Mouse (Mus musculus) neural tube, embryonic 14.5 days (tissue): ENCODE measurements at regions not wholly inside any gene's neighbourhood (a gene's known extent, or its start where the extent isn't known, plus 50 kb on each side); places are given as distances from the start of the nearest gene placed in this dataset.
A peak's percentile ranks its signal among the peaks of the same experiment; 100 is the strongest.
"Not testable (repeated sequence)": the region's sequence is repeated elsewhere in the genome, so short reads cannot be mapped to it uniquely, and the experiment has no call there.

Source experiments
- ATAC-seq: fragments of 200-750 bp; cut with Nextera tagmentation; 2 replicates; pipeline ENCODE4 v1.8.0; 2017; ENCODE audit warnings: low read depth, mild to moderate bottlenecking, moderate TSS enrichment, moderate library complexity
- H3K27ac ChIP-seq: fragments of 300-500 bp; sonication (generic); 2 replicates; pipeline ENCODE4 v1.5.1; 2014; ENCODE audit warnings: low read depth, mild to moderate bottlenecking, control low read depth, low read length, moderate library complexity, mixed read lengths
- H3K27me3 ChIP-seq: fragments of 300-500 bp; sonication (generic); 2 replicates; pipeline ENCODE4 v1.6.1; 2014; ENCODE audit warnings: low read length; ENCODE audit not compliant: control insufficient read depth, insufficient read depth
- H3K36me3 ChIP-seq: fragments of 300-500 bp; sonication (generic); 2 replicates; pipeline ENCODE4 v1.6.1; 2014; ENCODE audit warnings: low read length, mixed read lengths; ENCODE audit not compliant: control insufficient read depth, insufficient read depth
- H3K4me1 ChIP-seq: fragments of 300-500 bp; sonication (generic); 2 replicates; pipeline ENCODE4 v1.6.1; 2014; ENCODE audit warnings: low read length; ENCODE audit not compliant: control insufficient read depth, insufficient read depth
- H3K4me2 ChIP-seq: fragments of 300-500 bp; sonication (generic); 2 replicates; pipeline ENCODE4 v1.6.1; 2014; ENCODE audit warnings: mild to moderate bottlenecking, low read depth, low read length, control low read depth
- H3K4me3 ChIP-seq: fragments of 300-500 bp; sonication (generic); 2 replicates; pipeline ENCODE4 v1.5.1; 2014; ENCODE audit warnings: low read depth, low read length, control low read depth, mixed read lengths
- H3K9ac ChIP-seq: fragments of 300-500 bp; sonication (generic); replicated peaks from 2 replicates; pipeline ENCODE4 v1.6.1; 2014; ENCODE audit warnings: low read depth, mild to moderate bottlenecking, control low read depth, low read length, mixed read lengths
- H3K9me3 ChIP-seq: fragments of 300-500 bp; sonication (generic); 2 replicates; pipeline ENCODE4 v1.6.1; 2016; ENCODE audit warnings: low read length; ENCODE audit not compliant: control insufficient read depth
- WGBS: fragments of 180-500 bp; shearing (Covaris S2); extraction: QIAGEN DNeasy Blood & Tissue Kit; methylation state at CpG from one replicate; pipeline ENCODE4 v1.1.7; 2014; 5-methylcytosine and 5-hydroxymethylcytosine counted together

DNA sequence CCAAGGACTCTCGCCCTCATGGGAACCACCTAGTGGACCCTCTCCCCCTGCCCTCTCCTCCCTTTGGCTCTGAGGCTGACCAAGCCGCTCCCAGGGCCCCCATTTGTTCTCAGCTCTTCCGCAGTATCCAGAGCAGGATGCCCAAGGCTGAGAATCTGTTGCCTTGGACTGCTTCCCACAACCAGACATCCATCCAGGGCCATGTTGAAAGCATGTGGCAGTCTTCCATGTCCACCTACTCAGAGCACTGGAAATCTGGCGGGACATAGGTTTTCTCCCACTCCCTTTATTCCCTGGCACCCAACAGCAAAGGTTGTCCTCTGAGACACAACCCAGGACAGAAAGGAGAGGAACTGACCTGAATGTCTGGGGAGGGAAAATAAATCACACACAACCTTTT lies 285.4 kb downstream of the Phf3 start:
- Histone ChIP-seq H3K4me3 (no peak overlapping the region), H3K27ac (no peak overlapping the region), H3K27me3 (no peaks in the 10 kb centered on the region), H3K4me2 (no peak overlapping the region), H3K9ac (no peak overlapping the region), H3K4me1 (no peaks in the 10 kb centered on the region), H3K36me3 (no peaks in the 10 kb centered on the region), H3K9me3 (no peaks in the 10 kb centered on the region)
- 84% methylated on average over 4 of the region's 4 CpGs for WGBS
- no peak for ATAC-seq

DNA sequence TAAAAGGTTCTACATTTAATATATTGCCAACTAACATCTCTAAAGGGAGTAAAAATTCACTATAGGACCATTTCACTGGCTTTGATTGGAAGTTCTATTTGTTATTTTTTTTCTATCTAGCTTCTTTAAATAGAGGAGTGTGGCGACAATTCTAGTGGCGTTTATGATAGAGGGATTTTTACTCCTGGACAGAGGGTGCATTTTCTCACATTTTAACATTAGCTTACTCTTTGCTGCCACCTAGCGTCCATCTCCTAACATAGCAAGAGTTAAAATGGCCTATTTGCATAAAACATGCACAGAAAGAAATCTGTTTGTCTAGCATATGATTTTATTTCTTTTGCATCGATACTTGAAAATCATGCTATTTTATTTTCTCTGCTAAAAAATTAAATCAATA lies 288.9 kb downstream of the Phf3 start:
- H3K4me1 ChIP-seq, result no peaks in the 10 kb centered on the region
- no peak overlapping the region for H3K27ac ChIP-seq
- peak; percentile 68 for ATAC-seq
- no peaks in the 10 kb centered on the region for H3K9me3 ChIP-seq
- 2% methylated on average over 4 of the region's 4 CpGs for WGBS
- no peaks in the 10 kb centered on the region for H3K36me3 ChIP-seq
- no peak overlapping the region for H3K4me3 ChIP-seq
- no peak overlapping the region for H3K4me2 ChIP-seq
- no peaks in the 10 kb centered on the region for H3K27me3 ChIP-seq
- H3K9ac ChIP-seq, result no peak overlapping the region

DNA sequence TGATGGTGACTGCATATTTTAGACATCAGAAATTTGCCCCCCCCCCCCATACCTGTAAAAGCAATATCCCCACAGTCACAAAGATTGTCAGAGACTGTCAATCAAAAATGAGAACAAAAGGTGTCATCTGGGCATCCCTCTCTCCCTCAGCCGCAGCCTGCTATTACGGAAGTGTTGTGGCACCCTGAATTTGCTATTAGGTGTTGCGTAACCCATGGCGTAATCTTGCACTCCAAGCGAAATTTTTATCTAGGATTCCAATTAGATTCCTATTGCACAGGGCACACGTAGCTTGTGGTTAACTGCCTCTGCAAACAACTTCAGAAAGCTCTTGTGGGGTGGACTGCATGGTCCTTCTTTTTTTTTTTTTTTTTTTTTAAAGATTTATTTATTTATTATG lies 289.9 kb downstream of the Phf3 start:
- H3K9ac ChIP-seq, result no peak overlapping the region
- H3K4me3 ChIP-seq, result no peak overlapping the region
- 83% methylated on average over 6 of the region's 6 CpGs for WGBS
- H3K4me1 ChIP-seq, result no peaks in the 10 kb centered on the region
- no peaks in the 10 kb centered on the region for H3K9me3 ChIP-seq
- H3K4me2 ChIP-seq, result no peak overlapping the region
- H3K27me3 ChIP-seq, result no peaks in the 10 kb centered on the region
- H3K27ac ChIP-seq, result no peak overlapping the region
- ATAC-seq, result 0 out of 2 replicates have a peak, but pooled peaks have one; percentile 29
- no peaks in the 10 kb centered on the region for H3K36me3 ChIP-seq

DNA sequence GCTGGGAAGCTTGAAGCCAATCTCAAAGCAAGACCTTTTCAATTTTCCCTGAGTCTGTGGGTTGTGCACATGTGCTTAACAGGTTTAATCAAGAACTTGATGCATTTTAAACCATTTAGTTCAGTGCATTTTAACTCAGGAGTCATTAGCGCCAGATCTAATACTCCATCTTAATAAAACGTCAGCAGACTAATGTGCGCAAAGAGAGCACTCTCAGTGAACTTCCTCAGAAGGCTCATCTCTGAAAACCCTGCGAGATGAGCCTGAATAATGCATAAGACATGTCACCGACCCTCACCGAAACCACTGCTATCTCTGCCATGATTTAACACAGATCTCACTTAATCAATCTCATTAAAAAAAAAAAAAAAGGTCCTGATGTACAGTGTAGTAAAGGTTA lies 309.0 kb downstream of the Phf3 start:
- H3K27ac ChIP-seq, result no peak overlapping the region
- no peak overlapping the region for H3K4me2 ChIP-seq
- no peaks in the 10 kb centered on the region for H3K4me1 ChIP-seq
- H3K27me3 ChIP-seq, result no peaks in the 10 kb centered on the region
- H3K4me3 ChIP-seq, result no peak overlapping the region
- H3K9ac ChIP-seq, result no peak overlapping the region
- no peaks in the 10 kb centered on the region for H3K9me3 ChIP-seq
- 79% methylated on average over 6 of the region's 6 CpGs for WGBS
- H3K36me3 ChIP-seq, result no peaks in the 10 kb centered on the region
- peak; percentile 58; the same call in 1 of the 2 replicates for ATAC-seq

DNA sequence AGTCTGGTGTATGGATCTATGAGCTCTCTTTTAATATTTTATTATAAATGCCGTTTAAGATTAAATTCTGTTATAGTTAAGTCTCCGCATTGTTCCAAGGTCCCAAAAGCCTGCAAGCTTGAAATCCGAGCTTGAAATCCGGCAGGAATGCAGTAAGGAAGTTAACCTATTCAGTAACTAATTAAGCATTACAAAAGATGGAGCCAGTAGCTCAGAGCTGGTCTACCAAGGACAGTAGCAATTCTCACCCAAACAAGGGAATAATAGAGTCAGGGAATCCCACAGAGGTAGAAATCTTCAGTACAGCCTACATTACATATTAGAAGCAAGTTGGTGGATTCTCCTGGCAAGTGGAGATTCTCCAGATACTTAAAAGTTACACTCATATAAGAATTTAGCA lies 325.0 kb downstream of the Phf3 start:
- not testable (repeated sequence) for H3K4me3 ChIP-seq

DNA sequence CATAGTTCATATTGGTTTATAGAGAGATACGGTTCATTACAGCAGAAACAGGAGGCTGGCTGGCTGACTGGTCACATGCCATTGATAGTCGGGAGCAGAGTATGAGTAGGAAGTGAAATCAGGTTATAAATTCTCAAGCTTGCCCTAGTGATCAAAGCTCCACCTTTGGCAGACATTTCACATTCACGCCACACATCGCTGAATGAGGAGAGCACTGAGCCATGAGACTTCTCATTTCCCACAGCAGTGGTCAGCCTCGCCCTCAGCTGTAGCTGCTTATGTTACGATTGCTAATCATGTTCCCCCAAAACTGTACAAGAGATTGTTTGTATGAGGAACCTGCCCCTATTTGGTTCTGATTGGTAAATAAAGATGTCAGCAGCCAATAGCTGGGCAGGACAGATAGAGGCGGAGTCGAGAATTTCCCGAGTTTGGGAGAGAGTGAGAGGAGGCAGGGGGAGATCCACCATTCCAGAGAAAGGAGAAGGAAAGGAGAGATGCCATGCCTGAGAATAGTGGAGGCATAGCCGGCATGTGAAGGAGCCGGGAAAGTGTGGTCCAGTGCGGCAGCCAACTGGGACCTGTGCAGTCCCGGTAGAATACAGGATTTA lies 333.5 kb downstream of the Phf3 start:
- Histone ChIP-seq H3K4me3 (no peak overlapping the region), H3K9ac (no peak overlapping the region), H3K4me2 (no peak overlapping the region), H3K4me1 (no peaks in the 10 kb centered on the region), H3K27me3 (no peaks in the 10 kb centered on the region), H3K9me3 (no peaks in the 10 kb centered on the region), H3K36me3 (no peaks in the 10 kb centered on the region), H3K27ac (no peak overlapping the region)
- ATAC-seq, result no peak
- WGBS, result 90% methylated on average over 13 of the region's 13 CpGs

More for the DNA sequence above, 325.0 kb downstream of the Phf3 start:
- H3K4me2 ChIP-seq, H3K36me3 ChIP-seq, H3K27ac ChIP-seq, H3K4me1 ChIP-seq, H3K9me3 ChIP-seq, H3K27me3 ChIP-seq, H3K9ac ChIP-seq, ATAC-seq: not testable (repeated sequence)
- 29% methylated on average over 4 of the region's 4 CpGs for WGBS

DNA sequence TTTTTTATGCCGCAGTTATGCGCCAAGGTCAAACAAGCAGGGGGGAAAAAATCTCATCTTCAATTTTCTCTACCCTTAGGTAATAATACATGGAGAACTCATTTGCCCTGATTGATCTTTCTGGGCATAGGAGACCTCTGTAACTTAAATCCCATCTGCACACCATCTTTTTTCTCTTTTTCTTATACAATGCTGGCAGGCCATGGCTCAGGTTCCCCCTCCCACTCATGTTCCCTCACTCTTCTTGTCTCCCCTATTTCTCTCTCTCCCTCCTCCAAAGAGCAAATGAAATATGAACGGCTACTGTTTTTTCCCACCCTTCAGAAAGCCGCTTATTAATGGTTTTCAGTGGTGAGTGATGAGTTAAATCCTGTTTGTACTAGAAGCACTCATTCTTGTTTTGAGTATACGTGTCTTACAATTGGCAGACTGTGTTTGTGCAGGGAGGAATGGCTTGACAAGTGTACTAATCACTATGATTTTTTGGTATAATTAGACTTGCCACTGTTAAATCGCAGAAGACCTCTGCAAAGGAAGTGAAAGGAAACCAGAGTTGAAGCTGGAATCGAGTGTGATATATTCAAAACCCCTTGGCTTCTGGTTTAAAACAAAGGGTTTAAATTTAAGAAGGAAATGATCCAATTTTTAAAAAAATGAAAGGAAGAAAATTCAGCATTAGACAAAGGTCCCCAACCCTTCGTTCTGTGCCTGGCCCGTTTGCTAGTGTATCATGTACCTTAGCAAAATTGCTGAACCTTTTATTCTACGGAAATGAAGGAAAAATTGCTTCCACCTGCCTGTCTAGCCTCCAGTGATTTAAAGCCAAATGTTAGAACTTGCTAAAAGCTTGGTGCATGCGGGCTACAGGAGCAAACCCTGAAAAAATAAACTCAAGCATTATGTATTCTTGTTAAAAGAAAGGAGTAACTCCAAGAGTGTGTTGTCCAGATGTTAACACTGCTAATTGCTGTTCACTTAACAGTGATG lies 336.4 kb downstream of the Phf3 start:
- ATAC-seq, result no peak
- no peak overlapping the region for H3K9ac ChIP-seq
- no peak overlapping the region for H3K27ac ChIP-seq
- H3K36me3 ChIP-seq, result no peaks in the 10 kb centered on the region
- H3K9me3 ChIP-seq, result no peaks in the 10 kb centered on the region
- 71% methylated on average over 11 of the region's 11 CpGs for WGBS
- no peaks in the 10 kb centered on the region for H3K27me3 ChIP-seq
- H3K4me1 ChIP-seq, result no peaks in the 10 kb centered on the region
- no peak overlapping the region for H3K4me2 ChIP-seq
- no peak overlapping the region for H3K4me3 ChIP-seq

DNA sequence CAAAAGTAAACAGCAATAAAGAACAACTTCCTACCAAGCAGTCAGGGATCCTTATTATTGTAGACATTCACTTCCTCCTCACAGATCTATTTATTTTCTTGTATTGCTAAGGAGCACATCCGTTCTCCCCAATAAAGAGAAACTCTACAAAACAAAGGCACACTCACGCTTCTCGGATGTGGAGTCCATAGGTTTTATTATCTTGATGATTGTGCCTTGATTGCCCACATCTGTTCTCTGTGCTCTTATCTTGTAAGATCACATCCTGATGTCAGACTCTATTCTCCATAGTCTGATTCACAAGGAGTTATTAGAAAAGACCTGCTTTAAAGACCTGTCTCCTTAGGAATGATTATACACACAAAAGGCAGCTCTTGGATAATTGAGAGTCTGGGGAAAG lies 356.4 kb downstream of the Phf3 start:
- Histone ChIP-seq H3K27ac (no peak overlapping the region), H3K4me1 (no peaks in the 10 kb centered on the region), H3K27me3 (no peaks in the 10 kb centered on the region), H3K36me3 (no peaks in the 10 kb centered on the region), H3K9ac (no peak overlapping the region), H3K9me3 (no peaks in the 10 kb centered on the region), H3K4me2 (no peak overlapping the region), H3K4me3 (no peak overlapping the region)
- no peak for ATAC-seq
- 36% methylated on average over 3 of the region's 3 CpGs for WGBS

DNA sequence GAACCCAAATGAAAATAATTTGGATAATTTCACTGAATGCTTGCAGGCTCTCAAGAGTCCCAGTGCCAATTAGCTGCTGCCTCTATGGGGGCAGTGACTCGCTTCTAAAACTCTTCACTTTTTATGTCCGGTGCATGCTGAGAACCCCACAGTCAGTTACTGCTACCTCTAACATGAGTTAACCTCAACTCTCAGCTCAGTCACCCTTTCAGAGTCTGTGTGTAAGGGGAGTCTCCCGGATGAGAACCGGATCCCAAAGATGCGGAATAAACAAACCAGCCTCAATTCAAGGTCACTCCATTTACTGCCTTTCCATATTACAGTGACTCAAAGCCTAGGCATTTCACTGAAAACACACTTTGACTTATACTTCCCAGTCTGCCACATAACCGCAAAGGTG lies 357.9 kb downstream of the Phf3 start:
- Histone ChIP-seq H3K27ac (no peak overlapping the region), H3K27me3 (no peaks in the 10 kb centered on the region), H3K9ac (no peak overlapping the region), H3K4me3 (no peak overlapping the region), H3K9me3 (no peaks in the 10 kb centered on the region), H3K36me3 (no peaks in the 10 kb centered on the region), H3K4me2 (no peak overlapping the region), H3K4me1 (no peaks in the 10 kb centered on the region)
- no peak for ATAC-seq
- WGBS, result 96% methylated on average over 6 of the region's 6 CpGs
